Mouse (Mus musculus) embryonic facial prominence, embryonic 13.5 days (tissue): ENCODE data around the gene Atp8b2. TPM values are rescaled to one million over a fixed set of nuclear protein-coding genes. Genes with fewer than 3 reads are reported as not detected.

Experiments
- ATAC-seq: fragments of 200-750 bp; cut with Nextera tagmentation; 2 replicates; pipeline ENCODE4 v1.8.0; 2017; ENCODE audit warnings: low read depth; ENCODE audit not compliant: insufficient number of reproducible peaks, insufficient read depth, low FRiP score, low TSS enrichment
- H3K27ac ChIP-seq: fragments of 300-500 bp; sonication (generic); 2 replicates; pipeline ENCODE4 v1.5.1; 2015; ENCODE audit warnings: moderate library complexity, mild to moderate bottlenecking, inconsistent platforms
- H3K27me3 ChIP-seq: fragments of 300-500 bp; sonication (generic); 2 replicates; pipeline ENCODE4 v1.6.1; 2015; ENCODE audit warnings: mild to moderate bottlenecking, inconsistent platforms
- H3K36me3 ChIP-seq: fragments of 300-500 bp; sonication (generic); 2 replicates; pipeline ENCODE4 v1.6.1; 2015; ENCODE audit warnings: mild to moderate bottlenecking, inconsistent platforms
- H3K4me1 ChIP-seq: fragments of 300-500 bp; sonication (generic); 2 replicates; pipeline ENCODE4 v1.6.1; 2015; ENCODE audit warnings: inconsistent platforms
- H3K4me2 ChIP-seq: fragments of 300-500 bp; sonication (generic); 2 replicates; pipeline ENCODE4 v1.6.1; 2015; ENCODE audit warnings: moderate library complexity, mild to moderate bottlenecking, inconsistent platforms
- H3K4me3 ChIP-seq: fragments of 300-500 bp; sonication (generic); 2 replicates; pipeline ENCODE4 v1.5.1; 2015; ENCODE audit warnings: mild to moderate bottlenecking, inconsistent platforms
- H3K9ac ChIP-seq: fragments of 300-500 bp; sonication (generic); 2 replicates; pipeline ENCODE4 v1.6.1; 2015; ENCODE audit warnings: mild to moderate bottlenecking, inconsistent platforms
- H3K9me3 ChIP-seq: fragments of 300-500 bp; sonication (generic); 2 replicates; pipeline ENCODE4 v1.6.1; 2016; ENCODE audit warnings: inconsistent platforms
- WGBS: fragments of 180-500 bp; shearing (Covaris S2); methylation state at CpG from one replicate; pipeline ENCODE4 v1.1.7; 2015; ENCODE audit warnings: mixed read lengths; 5-methylcytosine and 5-hydroxymethylcytosine counted together
- microRNA-seq: library from miRNA; unstranded; fragments of <30 nt; microRNA quantifications from one replicate; pipeline ENCODE4, GENCODE M21; 2016
- polyA plus RNA-seq: library from polyadenylated mRNA; unstranded; fragments of >200 nt; fragmentation: Nextera tagmentation; extraction: Ambion mirVana; gene quantifications from 2 replicates; pipeline ENCODE4 v1.2.1, GENCODE M21; 2015

Gene Atp8b2
- polyA plus RNA-seq, 1 experiment from 2014 or later: 17.8 TPM

GRCm38 (mm10) chr3:89897204-89897796 is 66.0 kb downstream of the Atp8b2 start:
- Histone ChIP-seq H3K27me3 (no peaks in the 10 kb centered on the region), H3K4me3 (no peak overlapping the region), H3K36me3 (no peaks in the 10 kb centered on the region), H3K4me2 (no peak overlapping the region), H3K9me3 (no peaks in the 10 kb centered on the region), H3K27ac (peak overlapping the region; percentile 39; the same call in 1 of the 2 replicates), H3K9ac (no peak overlapping the region), H3K4me1 (peaks cover 26% of the 10 kb centered on the region)
- no peak for ATAC-seq
- 60% methylated on average over 8 of the region's 8 CpGs for WGBS

GRCm38 (mm10) chr3:89896571-89896970 is 66.7 kb downstream of the Atp8b2 start:
- Histone ChIP-seq H3K9ac (no peak overlapping the region), H3K36me3 (no peaks in the 10 kb centered on the region), H3K4me3 (no peak overlapping the region), H3K4me1 (peaks cover 26% of the 10 kb centered on the region), H3K9me3 (no peaks in the 10 kb centered on the region), H3K27me3 (no peaks in the 10 kb centered on the region), H3K27ac (no peak overlapping the region), H3K4me2 (no peak overlapping the region)
- ATAC-seq: no peak
- 38% methylated on average over 5 of the region's 5 CpGs for WGBS

GRCm38 (mm10) chr3:89892517-89893106 is 70.7 kb downstream of the Atp8b2 start:
- Histone ChIP-seq H3K9ac (no peak overlapping the region), H3K27ac (no peak overlapping the region), H3K27me3 (no peaks in the 10 kb centered on the region), H3K4me2 (no peak overlapping the region), H3K4me3 (no peak overlapping the region), H3K4me1 (peaks cover 11% of the 10 kb centered on the region; the same call in 1 of the 2 replicates), H3K9me3 (no peaks in the 10 kb centered on the region), H3K36me3 (no peaks in the 10 kb centered on the region)
- no peak for ATAC-seq
- WGBS: 86% methylated on average over 5 of the region's 5 CpGs

GRCm38 (mm10) chr3:89891696-89892095 is 71.6 kb downstream of the Atp8b2 start:
- H3K4me1 ChIP-seq: 0 out of 2 replicates have a peak, but pooled peaks cover 6% of the 10 kb centered on the region
- H3K9ac ChIP-seq: no peak overlapping the region
- no peak overlapping the region for H3K4me2 ChIP-seq
- no peaks in the 10 kb centered on the region for H3K27me3 ChIP-seq
- no peak overlapping the region for H3K4me3 ChIP-seq
- no peaks in the 10 kb centered on the region for H3K9me3 ChIP-seq
- H3K27ac ChIP-seq: no peak overlapping the region
- H3K36me3 ChIP-seq: no peaks in the 10 kb centered on the region
- ATAC-seq: no peak

GRCm38 (mm10) chr3:89889841-89890430 is 73.4 kb downstream of the Atp8b2 start:
- Histone ChIP-seq H3K4me2 (no peak overlapping the region), H3K27ac (no peak overlapping the region)
- ATAC-seq: no peak

More at GRCm38 (mm10) chr3:89889841-89890430, 73.4 kb downstream of the Atp8b2 start:
- H3K36me3 ChIP-seq: no peaks in the 10 kb centered on the region
- WGBS: 74% methylated on average over 8 of the region's 8 CpGs
- no peaks in the 10 kb centered on the region for H3K27me3 ChIP-seq
- H3K9ac ChIP-seq: no peak overlapping the region
- H3K4me3 ChIP-seq: no peak overlapping the region
- H3K9me3 ChIP-seq: no peaks in the 10 kb centered on the region
- H3K4me1 ChIP-seq: 0 out of 2 replicates have a peak, but pooled peaks cover 2% of the 10 kb centered on the region

Small RNA genes lying within 50 kb of the gene (microRNA-seq; reads per million reads assigned to microRNA genes)
- gene Mir7669: not detected

Other genes with a start within 250 kb of the Atp8b2 start
- gene Adar, start 248.5 kb downstream of the Atp8b2 start, polyA plus RNA-seq: 11.8 and 12.8 TPM in 2 replicates
- 1.1 and 1.3 TPM in 2 replicates for gene Chrnb2, start 198.9 kb downstream of the Atp8b2 start, polyA plus RNA-seq
- gene Ube2q1, start 189.9 kb downstream of the Atp8b2 start, polyA plus RNA-seq: 13.2 and 14.2 TPM in 2 replicates
- gene She, start 132.1 kb downstream of the Atp8b2 start, polyA plus RNA-seq: 2.8 and 3.2 TPM in 2 replicates
- gene Il6ra, start 50.3 kb downstream of the Atp8b2 start, polyA plus RNA-seq: 0.83 and 1.6 TPM in 2 replicates
- gene Hax1, start 35.3 kb upstream of the Atp8b2 start, polyA plus RNA-seq: 169 and 173 TPM in 2 replicates
- gene 4933434E20Rik, start 88.1 kb upstream of the Atp8b2 start, polyA plus RNA-seq: 146 and 149 TPM in 2 replicates
- gene Ubap2l, start 89.1 kb upstream of the Atp8b2 start, polyA plus RNA-seq: 231 and 255 TPM in 2 replicates
- 496 and 525 TPM in 2 replicates for gene Tpm3, start 109.1 kb upstream of the Atp8b2 start, polyA plus RNA-seq
- 0.30 and 0.44 TPM in 2 replicates for gene Nup210l, start 140.6 kb upstream of the Atp8b2 start, polyA plus RNA-seq